Mouse (Mus musculus) thymus, adult 2 months (tissue): ENCODE measurements at regions not wholly inside any gene's neighbourhood (a gene's known extent, or its start where the extent isn't known, plus 50 kb on each side); places are given as distances from the start of the nearest gene placed in this dataset.

Experiments used
- CTCF ChIP-seq: fragments of 200-500 bp; IDR thresholded peaks from 2 replicates; pipeline ENCODE4 v1.5.1; 2012; ENCODE audit warnings: mild to moderate bottlenecking, control low read depth, low read length, moderate library complexity, borderline replicate concordance; ENCODE audit not compliant: control insufficient read depth, poor library complexity, insufficient read depth; ENCODE audit errors: extremely low read depth
- POLR2A ChIP-seq: fragments of 200-500 bp; IDR thresholded peaks from 2 replicates; pipeline ENCODE4 v1.6.1; 2012; ENCODE audit warnings: mild to moderate bottlenecking, low read length, control low read depth, moderate library complexity; ENCODE audit not compliant: control insufficient read depth, poor library complexity, insufficient read depth; ENCODE audit errors: extremely low read depth

DNA sequence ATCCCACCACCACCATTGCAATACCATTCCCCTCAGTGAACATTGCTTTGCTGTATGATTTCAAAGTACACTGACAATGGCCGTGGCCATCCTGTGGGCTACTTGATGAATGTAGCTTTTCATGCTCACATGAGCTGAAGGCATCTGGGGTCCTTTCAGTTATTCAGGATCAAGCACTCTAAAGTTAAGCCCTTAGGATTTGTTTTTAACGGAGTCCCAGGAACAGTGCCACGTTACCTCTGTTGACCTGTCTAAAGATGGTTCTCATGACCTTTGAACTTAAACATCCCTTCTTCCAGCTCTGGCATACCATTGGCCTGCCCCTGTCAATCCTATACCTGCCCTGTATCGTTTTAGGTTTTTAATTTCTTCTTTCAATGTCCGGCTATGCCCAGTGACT lies 251.7 kb upstream of the Sall1 start:
- TF ChIP-seq CTCF (no peak), POLR2A (no peak)
